Mouse (Mus musculus) spleen, adult 2 months (tissue): ENCODE measurements around the gene Cacul1. TPM values are rescaled to one million over a fixed set of nuclear protein-coding genes. Genes with fewer than 3 reads are reported as not detected.
A peak's percentile ranks its signal among the peaks of the same experiment; 100 is the strongest.

Experiments
- DNase-seq, 2 experiments: peaks; one replicate each; pipeline versions ENCODE4 v3.0.0 to v3.0.0-alpha.2; 2012 to 2021; ENCODE audit warnings: low spot score in 2 of 2, low read depth in 1 of 2
- H3K27ac ChIP-seq: fragments of 200-500 bp; 2 replicates; pipeline ENCODE4 v1.5.1; 2012; ENCODE audit warnings: low read length, inconsistent platforms; ENCODE audit not compliant: insufficient read depth
- H3K27me3 ChIP-seq: fragments of 200-500 bp; 2 replicates; pipeline ENCODE4 v1.6.1; 2012; ENCODE audit warnings: mild to moderate bottlenecking, moderate library complexity, low read length, inconsistent platforms; ENCODE audit not compliant: control insufficient read depth, insufficient read depth
- H3K36me3 ChIP-seq: fragments of 200-500 bp; 2 replicates; pipeline ENCODE4 v1.6.1; 2012; ENCODE audit warnings: mild to moderate bottlenecking, low read length, inconsistent platforms; ENCODE audit not compliant: control insufficient read depth, insufficient read depth
- H3K4me1 ChIP-seq: fragments of 200-500 bp; 2 replicates; pipeline ENCODE4 v1.6.1; 2011; ENCODE audit warnings: inconsistent platforms; ENCODE audit not compliant: control insufficient read depth, insufficient read depth, insufficient read length
- H3K4me3 ChIP-seq: fragments of 200-500 bp; 2 replicates; pipeline ENCODE4 v1.5.1; 2011; ENCODE audit warnings: mild to moderate bottlenecking, inconsistent platforms; ENCODE audit not compliant: insufficient read depth, insufficient read length; ENCODE audit errors: extremely low read depth
- CTCF ChIP-seq: fragments of 200-500 bp; IDR thresholded peaks from 2 replicates; pipeline ENCODE4 v1.5.1; 2011; ENCODE audit warnings: mild to moderate bottlenecking, inconsistent platforms; ENCODE audit not compliant: insufficient read depth, insufficient read length, insufficient replicate concordance; ENCODE audit errors: extremely low read depth
- POLR2A ChIP-seq: fragments of 200-500 bp; IDR thresholded peaks from 2 replicates; pipeline ENCODE4 v1.6.1; 2011; ENCODE audit warnings: low read depth, low read length, inconsistent platforms
- WGBS: fragments of 180-500 bp; shearing (Covaris S2); methylation state at CpG from one replicate; pipeline ENCODE4 v1.1.7; 2018; 5-methylcytosine and 5-hydroxymethylcytosine counted together
- polyA plus RNA-seq: library from polyadenylated mRNA; depleted of rRNA; stranded (reverse); fragments of >200 nt; gene quantifications from 2 replicates; pipeline ENCODE4 v1.2.3, GENCODE M21; 2012

Cacul1 gene
- polyA plus RNA-seq, 1 experiment, result 7.9 TPM

DNA sequence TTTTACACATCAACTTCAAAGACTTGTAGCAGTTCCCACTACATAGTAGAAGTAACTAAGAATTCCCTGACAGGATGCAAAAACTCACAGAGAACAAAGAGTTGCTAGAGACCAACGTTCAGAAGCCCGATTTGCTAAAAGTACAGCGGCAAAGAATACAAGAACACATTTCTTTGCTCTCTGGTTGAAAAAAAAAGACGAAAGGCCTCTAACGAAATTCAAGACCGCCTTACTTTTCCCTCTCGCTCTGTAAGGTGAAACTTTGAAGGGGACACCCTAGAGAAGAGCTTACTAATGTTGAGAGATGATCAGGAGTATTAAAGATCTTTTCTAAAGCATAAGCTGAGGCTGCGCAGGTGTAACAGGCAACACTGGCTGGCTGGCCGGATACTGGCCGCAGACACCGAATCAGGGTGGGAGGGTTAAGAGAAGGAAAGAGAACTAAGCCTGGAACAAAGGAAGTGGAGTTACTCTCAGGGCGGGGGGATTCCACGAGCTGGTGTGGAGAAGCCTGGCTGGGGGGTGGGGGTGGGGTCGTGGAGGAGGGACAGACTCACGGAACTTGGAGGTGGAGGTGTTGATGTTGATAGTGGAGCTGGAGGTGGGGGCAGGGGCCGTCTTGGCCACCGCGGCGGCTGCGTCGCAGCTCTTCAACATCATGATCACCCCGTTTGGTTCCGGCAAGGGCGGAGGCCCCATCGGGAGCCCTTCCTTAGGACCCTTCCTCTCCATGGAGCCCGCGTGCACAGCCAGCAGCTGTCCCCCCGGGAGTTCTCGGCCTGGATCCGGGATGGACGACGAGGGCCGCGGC is 849 bp downstream of the Cacul1 start:
- WGBS, result 2% methylated on average over 33 of the region's 34 CpGs
- Histone ChIP-seq H3K4me1 (peaks cover 7% of the 10 kb centered on the region; the same call in 1 of the 2 replicates), H3K36me3 (no peaks in the 10 kb centered on the region), H3K27ac (peak overlapping the region; percentile 86), H3K4me3 (peak overlapping the region; percentile 94), H3K27me3 (no peaks in the 10 kb centered on the region)
- DNase-seq, result peak in 1 of 2 experiments; percentile 41
- TF ChIP-seq CTCF, result no peak

DNA sequence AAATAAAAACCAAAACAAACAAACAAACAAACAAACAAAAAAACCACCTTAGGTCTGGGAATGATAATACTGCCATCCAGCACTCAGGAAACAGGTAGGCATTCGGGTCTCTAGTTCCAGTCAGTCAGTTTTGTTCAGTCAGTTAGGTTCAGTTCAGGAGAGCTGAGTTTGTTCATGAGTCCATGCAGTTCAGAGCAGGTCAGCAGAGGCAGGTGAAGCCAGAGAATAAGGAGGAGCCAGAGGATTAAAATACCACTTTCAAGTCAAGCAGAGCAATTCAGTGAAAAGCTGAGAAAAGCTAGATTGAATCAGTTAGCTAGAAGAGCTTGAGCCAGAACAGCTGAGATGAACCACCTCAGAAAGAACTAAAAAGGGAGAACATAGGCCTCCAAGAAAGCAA is 4.1 kb downstream of the Cacul1 start:
- Histone ChIP-seq H3K4me3 (no peak overlapping the region), H3K4me1 (peaks cover 7% of the 10 kb centered on the region; the same call in 1 of the 2 replicates), H3K36me3 (0 out of 2 replicates have a peak, but pooled peaks cover 2% of the 10 kb centered on the region), H3K27me3 (no peaks in the 10 kb centered on the region), H3K27ac (no peak overlapping the region)
- 85% methylated on average over 1 of the region's 1 CpGs for WGBS
- TF ChIP-seq CTCF, result no peak
- no peak for TF ChIP-seq POLR2A
- DNase-seq, result no peak

DNA sequence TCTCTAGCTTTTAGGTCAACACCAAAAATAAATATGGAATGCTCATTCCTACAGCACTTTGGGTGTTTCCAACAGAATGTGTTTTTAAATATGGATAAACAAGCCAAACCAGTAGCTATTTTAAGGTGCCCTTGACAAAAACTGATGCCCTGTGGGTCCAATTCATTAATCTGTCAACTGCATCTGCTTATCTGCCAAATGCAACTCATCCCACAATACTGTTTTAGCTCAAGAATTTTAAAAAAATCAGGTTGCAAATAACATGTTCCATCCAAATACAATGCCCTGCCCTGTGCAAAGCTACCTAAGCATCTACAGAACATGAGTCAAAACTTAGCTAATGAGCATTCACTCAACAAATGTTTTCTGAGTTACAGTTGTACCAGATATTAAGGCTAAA is 20.3 kb downstream of the Cacul1 start:
- H3K4me3 ChIP-seq, result no peak overlapping the region
- no peak overlapping the region for H3K27ac ChIP-seq
- TF ChIP-seq CTCF (no peak), POLR2A (no peak)
- DNase-seq, result no peak
- peaks cover 9% of the 10 kb centered on the region for H3K36me3 ChIP-seq
- no peaks in the 10 kb centered on the region for H3K27me3 ChIP-seq
- no peaks in the 10 kb centered on the region for H3K4me1 ChIP-seq

DNA sequence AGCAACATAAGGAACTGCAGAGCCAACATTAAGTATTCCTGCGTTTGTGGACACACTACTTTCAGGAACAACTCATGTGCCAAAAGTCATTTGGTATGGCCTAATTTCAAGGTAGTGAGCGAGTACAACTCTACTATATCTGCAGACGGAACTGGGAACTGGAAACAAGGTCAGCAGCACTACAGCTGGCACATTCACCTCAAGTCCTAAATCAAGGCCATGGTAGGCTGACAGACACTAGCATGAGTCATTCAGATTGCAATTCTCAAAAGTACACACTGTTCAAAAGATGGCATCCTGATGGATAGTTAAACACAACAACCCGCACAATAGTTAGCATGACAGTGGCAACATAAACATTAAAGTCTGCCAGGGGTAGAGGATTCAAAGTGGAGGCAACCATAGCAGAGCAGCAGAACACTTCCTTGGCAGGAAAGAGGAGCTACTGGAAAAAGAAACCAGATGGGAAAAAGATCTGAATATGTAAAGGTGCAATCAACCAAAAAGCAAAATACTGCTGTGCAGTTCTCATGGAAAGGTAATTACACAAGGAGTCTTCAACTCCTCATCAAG is 25.9 kb downstream of the Cacul1 start:
- peaks cover 5% of the 10 kb centered on the region for H3K36me3 ChIP-seq
- 88% methylated on average over 4 of the region's 4 CpGs for WGBS
- H3K27ac ChIP-seq, result no peak overlapping the region
- H3K4me1 ChIP-seq, result no peaks in the 10 kb centered on the region
- DNase-seq, result no peak
- no peak for TF ChIP-seq CTCF
- no peak for TF ChIP-seq POLR2A
- H3K27me3 ChIP-seq, result no peaks in the 10 kb centered on the region
- no peak overlapping the region for H3K4me3 ChIP-seq

DNA sequence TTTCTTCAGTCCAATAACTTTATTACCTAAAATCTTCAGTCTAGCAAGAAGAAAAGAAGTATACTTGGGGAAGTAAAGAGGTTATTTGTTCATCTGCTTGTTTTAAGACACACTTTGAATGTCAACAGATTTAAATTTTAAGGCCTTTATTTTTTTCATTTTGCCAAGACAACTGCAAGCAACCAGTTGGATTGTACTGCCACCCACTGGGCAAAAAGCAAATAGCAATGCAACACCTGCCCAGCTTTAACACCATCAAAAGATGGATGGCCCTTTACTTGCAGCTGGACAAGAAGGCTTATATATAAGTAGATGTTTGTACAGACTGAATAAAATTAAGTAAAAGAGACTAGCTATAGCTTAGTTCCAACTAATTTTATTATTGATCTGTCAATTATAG is 27.3 kb downstream of the Cacul1 start:
- DNase-seq, result peak; percentile 23 to 51
- Histone ChIP-seq H3K36me3 (peaks cover 6% of the 10 kb centered on the region), H3K4me1 (no peaks in the 10 kb centered on the region), H3K27ac (no peak overlapping the region), H3K27me3 (no peaks in the 10 kb centered on the region), H3K4me3 (no peak overlapping the region)
- peak; percentile 44; the same call in 1 of the 2 replicates for TF ChIP-seq CTCF
- TF ChIP-seq POLR2A, result no peak

DNA sequence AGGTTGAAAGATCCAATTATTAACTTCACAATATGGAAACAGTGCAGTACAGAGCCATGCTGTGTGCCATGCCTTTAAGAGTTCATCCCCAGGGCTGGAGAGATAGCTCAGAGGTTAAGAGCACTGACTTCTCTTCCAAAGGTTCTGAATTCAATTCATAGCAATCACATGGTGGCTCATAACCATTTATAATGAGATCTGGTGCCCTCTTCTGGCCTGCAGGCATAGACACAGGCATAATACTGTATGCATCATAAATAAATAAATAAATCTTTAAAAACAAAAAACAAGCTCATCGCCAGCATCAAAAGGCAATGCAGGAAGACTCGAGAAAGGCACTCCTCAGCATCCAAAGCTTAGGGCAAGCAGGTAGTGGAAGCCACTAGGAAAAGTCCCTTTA is 37.5 kb downstream of the Cacul1 start:
- WGBS, result 76% methylated on average over 2 of the region's 2 CpGs
- Histone ChIP-seq H3K36me3 (peaks cover 13% of the 10 kb centered on the region), H3K27ac (no peak overlapping the region), H3K4me3 (no peak overlapping the region), H3K27me3 (no peaks in the 10 kb centered on the region), H3K4me1 (no peaks in the 10 kb centered on the region)
- no peak for DNase-seq
- TF ChIP-seq POLR2A (no peak), CTCF (no peak)

DNA sequence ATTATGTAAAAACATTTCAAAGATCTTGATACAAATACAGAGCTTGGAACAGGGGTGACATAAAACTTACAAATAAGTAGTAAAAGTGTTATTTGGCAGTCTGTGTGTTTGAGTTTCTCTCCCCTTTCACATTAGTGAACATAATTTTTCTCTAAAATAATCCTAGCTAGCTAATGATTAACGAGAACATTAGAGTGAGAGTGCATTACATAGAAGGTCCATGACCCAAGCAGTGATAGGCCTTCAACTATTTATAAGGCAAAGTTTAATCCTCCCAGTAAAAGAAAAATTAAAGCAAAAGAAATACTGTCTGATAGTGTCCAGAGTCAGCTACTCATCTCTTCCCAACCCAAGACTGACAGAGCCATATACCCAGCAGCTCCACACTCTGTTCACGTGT is 48.9 kb downstream of the Cacul1 start:
- WGBS, result 93% methylated on average over 2 of the region's 2 CpGs
- H3K4me1 ChIP-seq, result no peaks in the 10 kb centered on the region
- no peaks in the 10 kb centered on the region for H3K27me3 ChIP-seq
- H3K36me3 ChIP-seq, result peaks cover 16% of the 10 kb centered on the region
- H3K4me3 ChIP-seq, result no peak overlapping the region
- DNase-seq, result no peak
- no peak overlapping the region for H3K27ac ChIP-seq
- TF ChIP-seq CTCF, result no peak
- no peak for TF ChIP-seq POLR2A
